Mouse (Mus musculus) right cerebral cortex, postnatal 25 days (tissue): ENCODE results near the gene Pom121l2.
A peak's percentile ranks its signal among the peaks of the same experiment; 100 is the strongest.

Experiments used
- DNase-seq: peaks from one replicate; pipeline ENCODE4 v3.0.0; 2022

Pom121l2 gene

GRCm38 (mm10) chr13:22020901-22021339, 39.9 kb downstream of the Pom121l2 start:
- DNase-seq: no peak

GRCm38 (mm10) chr13:22021581-22021980, 40.6 kb downstream of the Pom121l2 start:
- DNase-seq: no peak

GRCm38 (mm10) chr13:22022241-22022640, 41.2 kb downstream of the Pom121l2 start:
- DNase-seq: no peak

GRCm38 (mm10) chr13:22026058-22027031, 45.4 kb downstream of the Pom121l2 start:
- DNase-seq: peak; percentile 79

GRCm38 (mm10) chr13:22028673-22029460, 47.9 kb downstream of the Pom121l2 start:
- DNase-seq: peak; percentile 86

- DNase-seq: no peak
These were observed 48.9 kb downstream of the Pom121l2 start for GRCm38 (mm10) chr13:22029928-22030327.

- DNase-seq: no peak
These were observed 49.5 kb downstream of the Pom121l2 start for GRCm38 (mm10) chr13:22030493-22030892.

- DNase-seq: no peak
These were observed 52.9 kb downstream of the Pom121l2 start for GRCm38 (mm10) chr13:22033741-22034442.

GRCm38 (mm10) chr13:22034443-22035266, 53.7 kb downstream of the Pom121l2 start:
- DNase-seq: peak; percentile 5

GRCm38 (mm10) chr13:22035267-22036148, 54.5 kb downstream of the Pom121l2 start, which contains the start of the genes Hist1h2ah and Hist1h2bk:
TSS of gene Hist1h2ah (minus strand) at chr13:22035568.
TSS of gene Hist1h2bk (plus strand) at chr13:22035870.
- peak; percentile 84 for DNase-seq

GRCm38 (mm10) chr13:22036149-22036956, 55.4 kb downstream of the Pom121l2 start:
- peak; percentile 10 for DNase-seq

- no peak for DNase-seq
These were observed 56.0 kb downstream of the Pom121l2 start for GRCm38 (mm10) chr13:22036986-22037385.

- no peak for DNase-seq
These were observed 56.4 kb downstream of the Pom121l2 start for GRCm38 (mm10) chr13:22037415-22037814.
